Mouse (Mus musculus) layer of hippocampus, postnatal 14 days (tissue): Measurements from ENCODE around the gene Vmn2r81. TPM values are rescaled to one million over a fixed set of nuclear protein-coding genes. Genes with fewer than 3 reads are reported as not detected.
"Not testable (repeated sequence)": the region's sequence is repeated elsewhere in the genome, so short reads cannot be mapped to it uniquely, and the experiment has no call there.

Experiments used
- DNase-seq, 2 experiments: peaks; one replicate each; pipeline ENCODE4 v3.0.0; 2021 to 2022; ENCODE audit warnings: low spot score in 2 of 2, mixed read lengths in 1 of 2
- long read RNA-seq, 2 experiments: library from polyadenylated mRNA; stranded (forward); transcript quantifications; one replicate each; pipeline ENCODE4 v2.0.0; 2021
- total RNA-seq, 2 experiments: library from RNA; stranded (reverse); gene quantifications; 2 replicates each; pipeline ENCODE4 v1.2.3; 2021

Gene Vmn2r81
- not detected for total RNA-seq
- long read RNA-seq, experiment 1 = 0 reads
- long read RNA-seq, experiment 2 = 0 reads

DNA sequence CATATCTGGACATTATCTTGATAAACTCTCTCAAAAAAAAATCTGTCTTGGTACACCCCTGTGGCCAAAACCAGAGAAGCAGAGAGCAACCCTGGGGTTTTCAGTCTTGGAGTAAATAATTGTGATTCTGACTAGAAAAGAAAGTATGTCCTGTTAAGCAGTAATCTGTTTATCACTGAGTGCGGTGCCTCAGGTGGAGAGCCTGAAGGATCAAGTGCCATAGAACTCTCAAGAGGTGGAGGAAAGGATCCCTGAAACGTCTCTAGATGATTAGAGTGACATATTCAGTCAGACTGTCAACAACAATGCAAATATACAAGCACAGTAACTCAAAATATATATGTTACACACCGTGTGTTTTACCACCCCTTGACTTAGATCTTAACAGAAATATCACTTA is at the start of gene Vmn2r81:
Vmn2r81 (plus strand) TSS at position 301 of the 400 bp plus-strand sequence.
- DNase-seq = not testable (repeated sequence)

DNA sequence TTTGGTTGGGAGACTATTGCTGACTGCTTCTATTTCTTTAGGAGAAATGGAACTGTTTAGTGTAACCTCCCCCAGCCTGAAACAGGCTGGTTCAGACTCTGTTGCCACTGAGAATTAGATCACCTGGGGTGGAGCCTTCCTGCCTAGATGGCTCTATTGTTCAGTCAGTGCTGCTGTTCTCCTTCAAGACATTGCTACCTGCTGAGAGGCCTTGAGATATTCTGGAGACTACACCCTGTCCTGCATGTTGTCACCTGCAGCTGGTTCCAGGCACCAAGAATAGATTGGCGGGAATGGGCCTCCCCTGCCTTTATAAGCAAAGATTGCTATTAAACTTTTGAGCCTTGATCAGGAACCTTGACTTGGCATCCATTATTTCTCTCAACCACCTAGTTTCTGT is 47.5 kb upstream of the Vmn2r81 start:
- not testable (repeated sequence) for DNase-seq

DNA sequence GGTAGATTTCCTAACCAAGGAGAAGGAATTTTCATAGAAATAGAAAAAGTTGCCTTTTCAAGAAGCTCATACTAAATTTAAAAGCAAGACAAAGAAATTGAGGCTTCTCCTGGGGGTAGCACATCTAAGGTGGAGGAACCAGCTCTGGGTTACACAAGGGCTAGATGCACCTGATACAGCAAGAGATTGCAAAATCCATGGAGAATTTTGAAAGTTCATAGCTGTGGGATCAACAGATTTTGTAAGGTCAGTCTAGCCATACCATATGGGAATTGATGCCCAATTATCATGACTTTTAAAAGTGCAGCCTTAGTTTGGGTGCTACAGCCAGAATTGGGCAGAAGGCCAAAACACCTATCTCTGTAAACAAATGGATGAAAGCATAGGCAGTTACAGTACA is 27.1 kb upstream of the Vmn2r81 start:
- DNase-seq = no peak

DNA sequence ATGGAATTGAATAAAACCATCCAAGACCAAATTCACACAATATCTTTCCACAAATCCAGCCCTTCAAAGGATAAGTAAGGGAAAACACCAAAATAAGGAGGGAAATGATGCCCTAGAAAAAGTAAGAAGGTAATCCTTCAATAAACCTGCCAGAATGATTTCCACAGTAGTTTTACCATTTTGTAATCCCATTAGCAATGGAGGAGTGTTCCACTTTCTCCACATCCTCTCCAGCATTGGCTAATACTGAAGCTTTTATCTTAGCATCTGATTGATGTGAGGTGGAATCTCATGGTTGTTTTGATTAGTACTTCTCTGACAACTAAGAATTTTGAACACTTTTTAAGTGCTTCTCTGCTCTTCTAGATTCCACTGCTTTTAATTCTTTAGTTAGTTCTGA is 25.9 kb upstream of the Vmn2r81 start:
- no peak for DNase-seq

DNA sequence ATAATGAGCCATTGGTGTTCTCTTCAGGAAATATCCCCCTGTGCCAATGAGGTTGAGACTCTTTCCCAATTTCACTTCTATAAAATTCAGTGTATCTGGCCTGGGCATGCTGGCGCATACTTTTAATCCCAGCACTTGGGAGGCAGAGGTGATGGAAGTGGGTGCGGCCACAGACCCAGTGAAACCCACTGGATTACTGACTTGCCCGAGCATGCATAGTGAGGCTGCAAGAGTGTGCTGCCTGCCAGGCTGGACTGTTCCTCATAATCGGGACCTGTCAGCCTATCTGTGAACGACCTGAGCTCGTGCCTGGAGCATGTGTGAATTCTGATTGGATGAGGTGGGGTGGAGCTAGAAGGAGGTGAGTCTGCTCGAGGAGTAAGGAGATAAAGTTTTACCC is 25.3 kb upstream of the Vmn2r81 start:
- DNase-seq = no peak

DNA sequence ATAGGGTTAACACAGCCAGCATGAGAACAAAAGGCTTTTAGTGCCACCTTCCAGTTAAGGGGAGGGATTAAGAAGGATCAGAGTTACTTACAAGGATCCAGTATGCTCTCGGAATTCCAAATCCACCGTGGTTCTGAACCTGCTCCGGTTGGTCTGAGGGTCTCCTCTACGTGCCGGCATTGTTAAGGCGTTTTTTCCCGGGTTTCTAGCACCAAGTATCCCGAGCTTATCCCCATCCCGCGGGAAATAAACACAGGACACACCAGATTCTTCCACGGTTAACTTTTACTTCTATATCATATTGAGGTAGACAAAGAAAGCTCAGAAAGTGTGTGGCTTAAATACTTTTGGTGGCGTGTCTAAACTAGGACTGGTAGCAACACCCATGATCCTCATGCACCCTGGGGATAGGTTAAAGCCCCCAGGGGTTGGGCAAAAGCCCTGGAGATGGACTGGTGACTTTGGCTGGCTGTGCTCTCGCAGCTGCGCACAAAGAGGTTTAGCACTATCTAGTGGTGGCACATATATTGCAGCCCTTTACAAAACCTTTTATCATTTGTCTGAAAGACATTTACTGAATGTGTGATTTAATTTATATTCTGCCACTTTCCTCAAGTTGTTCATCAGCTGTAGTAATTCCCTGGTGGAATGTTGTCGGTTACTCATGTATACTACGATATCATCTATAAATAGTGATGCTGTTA is 74.7 kb downstream of the Vmn2r81 start:
- not testable (repeated sequence) for DNase-seq

DNA sequence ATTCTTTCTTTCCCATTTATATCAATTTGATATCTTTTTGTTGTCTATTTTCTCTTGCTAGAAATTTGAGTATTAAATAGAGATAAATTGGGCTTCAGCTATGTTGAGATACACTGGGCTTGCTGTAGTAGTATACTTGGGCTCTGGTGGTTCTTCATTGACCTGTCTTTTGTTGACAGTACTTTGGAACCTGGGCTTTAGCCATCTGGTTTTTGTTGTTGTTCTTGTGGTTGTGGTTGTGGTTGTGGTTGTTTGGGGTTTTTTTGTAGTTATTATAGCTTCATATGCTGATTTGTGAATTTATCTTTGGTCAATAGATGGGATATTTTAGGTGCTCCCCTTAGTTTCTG is 75.2 kb downstream of the Vmn2r81 start:
- DNase-seq = no peak

Other genes starting within 250 kb of the Vmn2r81 start
- gene Olfr1351, start 235.2 kb upstream of the Vmn2r81 start, total RNA-seq = not detected
- not detected for gene Olfr57, start 219.0 kb upstream of the Vmn2r81 start, total RNA-seq
- gene 2610008E11Rik, start 150.1 kb upstream of the Vmn2r81 start, total RNA-seq = 10 to 100 TPM; 25.0 to 26.0 TPM
- not detected for gene Vmn2r80, start 98.9 kb upstream of the Vmn2r81 start, total RNA-seq
- not detected for gene Vmn2r82, start 108.8 kb downstream of the Vmn2r81 start, total RNA-seq
- not detected for gene Vmn2r83, start 221.0 kb downstream of the Vmn2r81 start, total RNA-seq